11 mouse cellular contexts compared by ENCODE assay signal in genomic region chr2:124613671-124614210, GRCm38 (mm10).
DNase-seq lines count a peak whose midpoint lies in the region; ATAC-seq lines count a peak whose summit lies in the region.
"Had no signal": no experiment of that assay in that cellular context is flagged by ENCODE, and none has a peak within 500 bp of the region (broad histone marks: within the 10 kb centered on the region; RNA-seq: fewer than 3 reads in every experiment).

No protein-coding gene starts in this region.

- H3K4me2 ChIP-seq in heart, embryonic 13.5 days, result peak overlapping the region; percentile 78
- H3K4me2 ChIP-seq in hindbrain, embryonic 11.5 days (replicated peaks; ENCODE audit: low read depth, low read length), result no peak overlapping the region; the same call in 1 of the 2 replicates

- no peak for ATAC-seq in heart, embryonic 13.5 days (ENCODE audit: extremely low read depth, insufficient number of reproducible peaks, low FRiP score, low TSS enrichment)
- ATAC-seq in hindbrain, embryonic 11.5 days (ENCODE audit: low FRiP score), result peak; percentile 41; the same call in 1 of the 2 replicates
- no peak for ATAC-seq in megakaryocyte-erythroid progenitor cell, adult 5-6 weeks (replicated peaks; ENCODE audit: low FRiP score, low TSS enrichment, poor library complexity, severe bottlenecking)
- no peak for ATAC-seq in granulocyte monocyte progenitor cell, adult 5-6 weeks (replicated peaks; ENCODE audit: poor library complexity, severe bottlenecking)

- peak overlapping the region; percentile 29 for H3K27ac ChIP-seq in heart, embryonic 13.5 days (replicated peaks)
- no peak overlapping the region for H3K27ac ChIP-seq in embryonic facial prominence, embryonic 10.5 days (replicated peaks)
- peak overlapping the region; percentile 49; the same call in 1 of the 2 replicates for H3K27ac ChIP-seq in hindbrain, embryonic 11.5 days (ENCODE audit: low read depth, low read length)
- H3K27ac ChIP-seq in midbrain, embryonic 10.5 days (replicated peaks), result no peak overlapping the region

- no peaks in the 10 kb centered on the region for H3K27me3 ChIP-seq in heart, embryonic 13.5 days (replicated peaks)
- peaks cover 25% of the 10 kb centered on the region for H3K27me3 ChIP-seq in embryonic facial prominence, embryonic 10.5 days (replicated peaks; ENCODE audit: low read depth, poor library complexity, severe bottlenecking)
- no peaks in the 10 kb centered on the region; the same call in 1 of the 2 replicates for H3K27me3 ChIP-seq in hindbrain, embryonic 11.5 days (ENCODE audit: control insufficient read depth, insufficient read depth, low read length)
- H3K27me3 ChIP-seq in midbrain, embryonic 10.5 days (ENCODE audit: low read depth, poor library complexity, severe bottlenecking), result peaks cover 47% of the 10 kb centered on the region
- H3K27me3 ChIP-seq: CH12.LX had no signal

- no peaks in the 10 kb centered on the region for H3K9me3 ChIP-seq in heart, embryonic 13.5 days
- no peaks in the 10 kb centered on the region for H3K9me3 ChIP-seq in embryonic facial prominence, embryonic 10.5 days
- H3K9me3 ChIP-seq in hindbrain, embryonic 11.5 days (ENCODE audit: control insufficient read depth, low read length), result no peaks in the 10 kb centered on the region
- no peaks in the 10 kb centered on the region for H3K9me3 ChIP-seq in midbrain, embryonic 10.5 days (replicated peaks)

- peaks cover 77% of the 10 kb centered on the region for H3K4me1 ChIP-seq in heart, embryonic 13.5 days
- peaks cover 21% of the 10 kb centered on the region for H3K4me1 ChIP-seq in embryonic facial prominence, embryonic 10.5 days
- no peaks in the 10 kb centered on the region; the same call in 1 of the 2 replicates for H3K4me1 ChIP-seq in hindbrain, embryonic 11.5 days (replicated peaks; ENCODE audit: control insufficient read depth, insufficient read depth, low read length)
- H3K4me1 ChIP-seq in midbrain, embryonic 10.5 days, result peaks cover 41% of the 10 kb centered on the region

- intact Hi-C loops in heart, postnatal 36 days (cut with DNase I), result loop anchor here (5.0 kb wide), 5 partner anchors 39 to 509 kb away; partner anchors contain the start of gene Myef2

- no peak for DNase-seq in heart, postnatal 36 days
- DNase-seq in embryonic facial prominence, embryonic 10.5 days (ENCODE audit: low spot score), result no peak
- peak; percentile 36 for DNase-seq in hindbrain, embryonic 11.5 days (ENCODE audit: low spot score)
- no peak for DNase-seq in midbrain, embryonic 10.5 days (ENCODE audit: low spot score)
- no peak for DNase-seq in layer of hippocampus, adult 18-20 months (ENCODE audit: low spot score in 2 of 2)
- DNase-seq: lung, postnatal 14 days; right cerebral cortex, postnatal 14 days had no signal

- 57% methylated on average over 3 of the region's 3 CpGs for WGBS in heart, embryonic 13.5 days
- WGBS in embryonic facial prominence, embryonic 10.5 days, result 72% methylated on average over 3 of the region's 3 CpGs
- WGBS in hindbrain, embryonic 11.5 days, result 30% methylated on average over 3 of the region's 3 CpGs
- WGBS in midbrain, embryonic 10.5 days, result 65% methylated on average over 3 of the region's 3 CpGs

- no peaks in the 10 kb centered on the region for H3K36me3 ChIP-seq in heart, embryonic 13.5 days
- no peaks in the 10 kb centered on the region for H3K36me3 ChIP-seq in embryonic facial prominence, embryonic 10.5 days (replicated peaks)
- no peaks in the 10 kb centered on the region for H3K36me3 ChIP-seq in hindbrain, embryonic 11.5 days (ENCODE audit: control insufficient read depth, insufficient read depth, low read length)
- H3K36me3 ChIP-seq in midbrain, embryonic 10.5 days, result no peaks in the 10 kb centered on the region

- peak overlapping the region; percentile 92 for H3K9ac ChIP-seq in heart, embryonic 13.5 days
- no peak overlapping the region for H3K9ac ChIP-seq in hindbrain, embryonic 11.5 days (ENCODE audit: low read depth, low read length)

- H3K4me3 ChIP-seq in heart, embryonic 13.5 days, result peak overlapping the region; percentile 72
- H3K4me3 ChIP-seq in embryonic facial prominence, embryonic 10.5 days, result 0 out of 2 replicates have a peak overlapping the region, but pooled peaks have one; percentile 16
- no peak overlapping the region for H3K4me3 ChIP-seq in hindbrain, embryonic 11.5 days (ENCODE audit: low read depth, low read length)
- 0 out of 2 replicates have a peak overlapping the region, but pooled peaks have one; percentile 11 for H3K4me3 ChIP-seq in midbrain, embryonic 10.5 days

Comparison
In these comparisons a context has a peak if more than half of its experiments do, and no peak if none do; other contexts are left out.
1. H3K27ac ChIP-seq: peak in heart, embryonic 13.5 days (single experiment) and hindbrain, embryonic 11.5 days (single experiment); none in embryonic facial prominence, embryonic 10.5 days (single experiment) and midbrain, embryonic 10.5 days (single experiment).